Mouse (Mus musculus) cerebellum, postnatal 4 days (tissue): ENCODE results near the gene Gm8068.
"Not testable (repeated sequence)": the region's sequence is repeated elsewhere in the genome, so short reads cannot be mapped to it uniquely, and the experiment has no call there.

Experiments
- DNase-seq, 2 experiments: peaks; one replicate each; pipeline ENCODE4 v3.0.0; 2022; ENCODE audit warnings: low spot score in 2 of 2, mixed read lengths in 1 of 2

Gm8068 gene

GRCm38 (mm10) chr14:41701785-41702184, at the start of gene Gm8068:
Gene Gm8068 (minus strand): TSS chr14:41701885.
- DNase-seq: not testable (repeated sequence)

- DNase-seq: not testable (repeated sequence)
These were observed 48.8 kb upstream of the Gm8068 start, which contains the start of gene Gm7929 for GRCm38 (mm10) chr14:41750514-41750913. Gene Gm7929 (minus strand): TSS chr14:41750614.

- not testable (repeated sequence) for DNase-seq
These were observed 21.8 kb upstream of the Gm8068 start for GRCm38 (mm10) chr14:41723437-41723836.

- DNase-seq: not testable (repeated sequence)
These were observed 15.5 kb upstream of the Gm8068 start for GRCm38 (mm10) chr14:41717180-41717579.

- peak in 1 of 2 experiments; percentile 20 for DNase-seq
These were observed 53.5 kb downstream of the Gm8068 start for GRCm38 (mm10) chr14:41648176-41648575.
